Mouse (Mus musculus): ENCODE measurements around the gene Zfp691. TPM values are rescaled to one million over a fixed set of nuclear protein-coding genes. Genes with fewer than 3 reads are reported as not detected.

Gene Zfp691
- total RNA-seq, 4 experiments from 2014 or later = 5.8 to 10.9 (median 7.5) TPM

DNA sequence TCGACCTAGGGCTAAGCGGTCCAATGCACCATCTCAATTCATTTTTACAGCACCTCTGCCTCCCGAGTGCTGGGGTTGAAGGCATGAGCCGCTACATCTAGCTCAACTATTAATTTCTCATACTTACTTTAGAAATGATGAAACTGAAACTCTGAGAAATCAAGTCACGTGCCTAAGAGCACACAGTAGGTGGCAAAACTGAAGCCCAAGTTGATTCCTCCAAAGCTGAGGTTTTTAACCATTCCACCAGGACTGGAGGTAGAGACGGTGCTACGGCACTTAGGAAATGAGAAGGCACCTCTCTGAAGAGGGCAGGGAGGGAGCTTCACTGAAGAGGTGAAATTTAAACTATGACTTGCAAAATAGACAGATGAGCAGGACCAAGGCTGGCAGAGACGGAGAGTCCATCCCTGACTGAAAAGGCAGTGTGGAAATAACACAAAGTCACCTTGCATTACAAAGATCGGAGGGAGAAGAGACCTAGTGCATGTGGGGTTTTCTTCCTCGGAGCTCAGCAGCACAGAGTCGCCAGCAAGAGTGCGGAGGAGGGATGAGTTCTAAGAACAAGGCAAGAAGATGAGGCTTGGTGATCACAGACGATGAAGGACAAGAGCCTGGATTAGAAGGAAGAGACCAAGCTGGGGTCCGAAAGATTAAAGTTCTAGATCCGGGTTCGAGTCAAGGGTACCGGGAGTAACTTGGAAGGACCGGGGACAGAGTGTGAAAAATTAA lies 910 bp downstream of the Zfp691 start:
- no peak for DNase-seq (ENCODE audit: low spot score in 2 of 2)

DNA sequence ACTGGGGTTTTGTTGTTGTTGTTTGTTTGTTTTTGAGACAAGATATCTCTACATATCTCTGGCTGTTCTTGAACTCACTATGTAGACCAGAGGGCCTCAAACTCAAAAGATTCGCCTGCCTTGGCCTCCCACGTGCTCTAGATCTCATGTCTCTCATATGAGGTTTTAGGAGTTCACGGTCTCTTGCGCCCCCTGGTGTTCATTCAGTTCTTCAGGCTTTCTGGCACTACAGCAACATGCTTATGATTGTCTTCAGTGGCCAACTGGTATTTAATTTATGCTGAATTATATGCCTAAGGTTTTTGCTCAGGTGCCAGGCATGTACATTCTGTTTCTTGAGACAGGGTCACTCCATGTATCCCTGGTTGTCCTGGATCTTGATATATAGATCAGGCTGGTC lies 6.3 kb downstream of the Zfp691 start:
- peak; percentile 82 to 93 for DNase-seq (ENCODE audit: low spot score in 2 of 2)

DNA sequence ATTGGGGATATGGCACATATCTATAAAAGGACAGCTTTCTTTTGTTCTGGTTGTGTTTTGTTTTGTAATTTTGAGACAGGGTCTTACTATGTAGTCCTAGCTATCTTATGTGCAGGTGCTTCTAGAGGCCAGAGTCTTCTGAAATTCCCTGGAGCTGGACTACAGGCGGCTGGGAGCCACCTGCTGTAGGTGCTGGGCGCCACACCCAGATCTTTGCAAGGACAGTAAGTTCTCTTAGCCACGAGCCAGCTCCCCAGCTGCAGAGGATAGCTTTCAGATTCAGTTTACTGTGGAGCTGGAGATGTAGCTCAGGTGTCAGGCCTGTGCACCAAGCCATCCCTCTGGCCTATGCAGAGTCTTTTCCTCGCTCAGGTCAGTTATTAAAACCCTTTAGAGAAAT lies 6.9 kb downstream of the Zfp691 start:
- no peak for DNase-seq (ENCODE audit: low spot score in 2 of 2)

DNA sequence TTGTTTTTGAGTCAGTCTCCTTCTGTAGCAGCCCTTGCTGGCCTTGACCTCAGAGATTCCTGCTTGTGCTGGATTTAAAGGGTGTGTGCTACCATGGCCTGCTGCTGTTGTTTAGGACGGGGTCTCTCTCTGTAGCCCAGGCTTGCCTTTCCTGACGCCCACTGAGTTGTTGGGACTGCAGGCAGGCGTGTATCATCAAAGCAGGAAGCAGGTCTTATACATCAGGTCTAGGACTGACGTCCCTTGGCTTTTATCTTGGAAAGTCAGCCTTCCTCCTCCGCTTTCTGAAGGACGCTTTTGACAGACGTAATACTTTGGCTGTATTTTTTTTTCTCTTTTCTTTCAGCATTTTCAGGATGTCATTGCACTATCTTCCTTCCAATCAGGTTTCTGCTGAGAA lies 8.1 kb downstream of the Zfp691 start:
- DNase-seq (ENCODE audit: low spot score in 2 of 2) = no peak

DNA sequence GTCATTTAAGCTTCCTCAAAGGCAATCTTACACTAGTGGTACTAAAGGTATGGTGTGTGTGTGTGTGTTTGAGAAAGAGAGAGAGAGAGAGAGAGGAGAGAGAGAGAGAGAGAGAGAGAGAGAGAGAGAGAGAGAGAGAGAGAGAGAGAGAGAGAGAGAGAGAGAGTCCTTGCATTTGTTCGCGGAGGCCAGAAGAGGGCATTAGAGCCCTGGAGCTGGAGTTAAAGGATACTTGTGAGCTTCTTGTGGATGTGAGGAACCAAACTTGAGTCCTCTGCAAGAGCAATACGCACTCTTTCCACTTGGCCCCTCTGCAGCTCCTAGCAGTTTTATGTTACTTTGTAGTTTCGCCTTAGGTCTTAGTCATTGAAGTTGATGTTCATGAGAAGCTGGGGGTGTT lies 11.0 kb downstream of the Zfp691 start:
- DNase-seq (ENCODE audit: low spot score in 2 of 2) = no peak

DNA sequence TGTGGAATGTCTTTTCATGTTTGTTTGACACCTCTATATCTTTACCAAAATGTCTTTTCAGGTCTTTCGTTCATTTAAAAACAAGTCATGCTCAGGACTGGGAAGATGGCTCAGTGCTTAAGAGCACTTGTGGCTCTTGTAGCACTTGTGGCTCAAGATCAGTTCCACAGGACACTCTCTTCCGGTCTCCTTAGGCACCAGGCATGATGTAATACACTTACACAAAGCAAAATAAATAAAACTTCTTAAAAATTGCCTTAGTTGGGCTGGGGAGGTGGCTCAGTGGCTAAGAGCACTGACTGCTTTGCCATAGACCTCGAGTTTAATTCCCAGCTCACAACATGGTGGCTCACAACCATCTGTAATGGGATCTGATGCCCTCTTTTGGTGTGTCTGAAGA lies 12.6 kb downstream of the Zfp691 start:
- DNase-seq (ENCODE audit: low spot score in 2 of 2) = no peak

DNA sequence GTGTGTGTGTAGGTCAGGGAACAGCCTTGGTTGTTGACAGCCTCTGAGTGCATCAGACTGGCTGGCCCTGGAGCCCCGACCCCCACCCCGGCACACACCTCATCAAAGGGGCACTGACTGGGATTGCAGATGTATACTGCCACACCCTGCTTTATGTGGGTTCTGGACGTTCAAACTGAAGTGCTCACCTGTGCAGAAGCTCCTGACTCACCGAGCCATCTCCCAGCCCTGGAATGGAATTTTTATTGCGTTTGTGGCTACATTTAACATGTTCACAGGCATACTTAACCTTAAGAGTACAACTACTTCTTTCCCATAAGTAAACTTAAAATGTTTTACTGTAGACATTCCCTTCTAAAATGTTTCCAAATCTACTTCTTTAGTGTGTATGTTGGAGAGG lies 16.1 kb downstream of the Zfp691 start:
- DNase-seq (ENCODE audit: low spot score in 2 of 2) = no peak

DNA sequence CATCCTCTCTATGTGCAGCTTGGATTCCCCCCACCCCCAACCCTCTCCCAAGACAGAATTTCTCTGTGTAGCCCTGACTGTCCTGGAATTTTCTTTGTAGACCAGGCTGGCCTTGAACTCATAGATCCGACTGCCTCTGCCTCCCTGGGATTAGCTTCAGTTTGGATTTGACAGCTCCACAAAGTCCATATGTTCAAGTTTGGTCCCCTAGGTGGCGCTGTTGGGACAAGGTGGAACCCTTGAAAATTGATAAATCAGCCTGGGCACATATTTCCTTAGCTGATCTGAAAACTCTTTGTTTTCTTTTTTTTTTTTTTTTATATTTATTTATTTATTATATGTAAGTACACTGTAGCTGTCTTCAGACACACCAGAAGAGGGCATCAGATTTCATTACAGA lies 16.8 kb downstream of the Zfp691 start:
- peak in 1 of 2 experiments; percentile 55 for DNase-seq (ENCODE audit: low spot score in 2 of 2)

DNA sequence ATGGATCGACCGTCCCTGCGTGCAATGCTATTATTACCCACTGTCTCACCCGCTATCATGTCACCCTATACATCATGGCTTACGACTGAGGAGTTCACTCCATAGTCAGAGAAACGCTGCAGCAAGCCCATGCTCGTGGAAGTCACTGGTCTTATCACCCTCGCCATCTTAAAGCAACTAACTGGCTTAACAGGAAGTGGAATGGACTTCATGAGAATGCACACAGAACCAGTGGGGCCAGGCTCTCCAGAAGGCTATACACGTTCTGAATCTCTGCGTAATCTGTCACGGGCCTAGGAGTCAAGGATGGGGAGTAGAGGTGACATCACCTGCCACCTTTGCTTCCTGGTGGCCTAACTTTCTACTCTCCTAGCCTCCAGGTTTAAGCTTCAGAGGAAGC lies 25.3 kb downstream of the Zfp691 start:
- DNase-seq (ENCODE audit: low spot score in 2 of 2) = no peak

DNA sequence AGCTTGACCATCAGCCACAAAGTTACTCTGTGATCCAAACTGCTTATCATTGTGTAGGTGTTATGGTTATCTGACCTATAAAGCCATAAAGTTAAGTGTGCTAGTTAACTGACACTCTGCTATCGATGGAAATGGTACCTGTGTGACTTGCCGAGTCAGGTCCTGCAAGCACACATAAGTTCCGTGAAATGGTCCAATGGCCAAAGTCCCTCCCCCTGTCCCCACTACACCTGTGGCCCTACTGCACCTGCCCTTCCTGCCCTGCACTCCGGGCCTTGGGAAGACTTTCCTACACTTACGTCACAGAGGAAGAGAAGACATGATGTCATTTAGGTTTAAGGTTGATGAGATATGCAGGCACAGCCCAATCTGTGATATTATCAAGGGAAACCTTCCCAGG lies 26.6 kb downstream of the Zfp691 start:
- DNase-seq (ENCODE audit: low spot score in 2 of 2) = no peak

DNA sequence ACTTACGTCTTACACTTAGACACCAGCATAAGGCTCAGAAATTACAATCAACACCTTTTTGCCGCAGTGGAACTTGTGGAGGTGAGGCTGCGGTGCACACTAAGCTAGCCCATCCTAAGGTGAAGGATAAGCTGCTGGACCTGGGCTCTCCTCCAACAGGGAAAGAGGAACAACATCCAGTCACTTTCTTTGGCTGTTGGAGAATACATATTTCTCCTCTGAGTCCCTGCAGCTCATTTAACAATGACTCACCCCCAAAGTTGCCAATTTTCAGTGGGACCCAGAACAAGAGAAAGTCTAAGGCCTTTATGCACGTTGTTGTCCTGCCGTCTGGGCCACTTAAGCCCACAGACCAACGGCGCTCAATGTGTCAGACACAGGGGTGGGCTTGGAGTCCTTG lies 27.2 kb downstream of the Zfp691 start:
- no peak for DNase-seq (ENCODE audit: low spot score in 2 of 2)

DNA sequence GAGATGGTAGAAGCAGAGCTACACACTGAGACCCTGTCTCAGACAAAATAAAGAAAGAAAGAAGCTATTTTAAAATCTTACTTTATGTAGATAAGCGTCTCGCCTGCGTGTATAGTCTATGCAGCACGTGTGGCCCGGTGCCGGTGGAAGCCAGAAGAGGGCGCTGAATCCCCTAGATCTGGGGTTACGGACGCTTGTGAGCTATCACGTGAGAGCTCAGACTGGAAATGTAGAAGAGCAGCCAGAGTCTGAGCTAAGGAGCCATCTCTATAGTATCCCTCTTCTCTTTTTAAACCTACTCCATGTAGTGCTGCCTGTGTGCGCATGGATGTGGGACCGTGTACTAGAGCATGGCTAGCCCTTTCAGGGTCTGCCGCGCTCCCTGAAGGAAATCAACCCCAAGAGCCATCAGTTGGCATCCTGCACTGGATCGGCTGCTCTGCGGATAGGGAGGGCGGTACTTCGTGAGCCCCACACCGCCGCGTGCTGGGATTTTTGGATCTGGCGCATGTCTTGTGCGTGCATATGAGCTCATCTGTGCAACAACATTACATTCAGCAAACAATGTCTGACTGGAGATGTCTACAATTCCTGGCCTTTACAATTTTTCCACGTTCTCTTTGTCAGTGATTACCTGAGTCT lies 31.6 kb downstream of the Zfp691 start:
- peak in 1 of 2 experiments; percentile 39 for DNase-seq (ENCODE audit: low spot score in 2 of 2)

DNA sequence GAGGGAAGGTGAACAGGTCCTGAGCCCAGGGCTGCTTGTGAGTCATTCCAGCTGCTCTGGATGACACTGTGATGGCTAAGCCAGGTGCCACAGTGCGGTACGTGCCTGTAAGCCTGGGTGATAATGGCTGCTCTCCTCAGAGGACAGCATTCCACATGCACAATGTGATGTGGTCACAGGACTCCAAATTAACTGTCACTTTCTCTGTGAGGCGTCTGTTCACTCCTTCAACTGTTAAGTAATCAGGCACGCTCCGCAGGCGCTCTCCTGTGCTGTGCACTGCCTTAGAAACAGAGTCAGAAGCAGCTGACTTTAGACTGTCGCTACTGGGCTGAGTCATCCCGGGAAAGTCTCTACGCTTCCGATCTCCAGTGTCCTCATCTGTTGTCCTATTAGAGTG lies 32.8 kb downstream of the Zfp691 start:
- peak in 1 of 2 experiments; percentile 28 for DNase-seq (ENCODE audit: low spot score in 2 of 2)

DNA sequence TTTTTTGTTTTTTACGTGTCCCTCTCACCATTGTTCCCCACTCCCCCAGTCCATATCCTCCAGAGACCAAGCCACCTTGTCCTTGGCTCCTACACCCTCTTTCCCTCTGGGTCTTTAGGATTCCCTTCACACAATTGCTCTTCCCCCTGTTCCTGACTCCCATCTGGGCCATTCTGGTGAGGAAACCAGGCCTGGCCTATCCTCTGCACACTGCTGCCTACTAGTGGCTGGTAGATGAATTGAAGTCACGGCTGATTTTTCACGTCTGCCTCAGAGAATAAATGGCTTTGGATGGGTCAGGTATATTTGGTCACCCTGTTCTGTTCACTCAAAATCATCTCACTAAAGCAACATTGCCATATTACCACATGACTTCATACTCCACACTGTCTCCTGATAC lies 33.9 kb downstream of the Zfp691 start:
- DNase-seq (ENCODE audit: low spot score in 2 of 2) = no peak

DNA sequence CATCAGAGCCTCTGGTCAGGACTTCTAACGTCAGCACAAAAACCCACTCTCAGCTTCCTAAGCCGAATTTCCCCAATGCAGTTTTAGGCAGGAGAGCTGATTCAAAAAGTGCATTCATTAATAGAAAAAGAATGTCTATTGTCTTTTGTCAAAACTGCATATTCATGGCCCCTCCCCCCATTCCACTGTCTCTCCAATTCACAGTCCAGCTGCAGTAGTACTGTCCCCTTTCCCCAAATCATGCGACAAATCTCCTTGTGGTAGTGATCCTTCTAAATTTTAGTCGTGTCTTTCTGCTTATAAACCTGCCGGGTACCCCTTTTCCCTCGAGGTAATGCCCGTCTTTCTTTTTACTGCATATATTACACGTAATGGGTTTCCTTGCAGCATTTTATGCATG lies 35.2 kb downstream of the Zfp691 start:
- DNase-seq (ENCODE audit: low spot score in 2 of 2) = no peak

DNA sequence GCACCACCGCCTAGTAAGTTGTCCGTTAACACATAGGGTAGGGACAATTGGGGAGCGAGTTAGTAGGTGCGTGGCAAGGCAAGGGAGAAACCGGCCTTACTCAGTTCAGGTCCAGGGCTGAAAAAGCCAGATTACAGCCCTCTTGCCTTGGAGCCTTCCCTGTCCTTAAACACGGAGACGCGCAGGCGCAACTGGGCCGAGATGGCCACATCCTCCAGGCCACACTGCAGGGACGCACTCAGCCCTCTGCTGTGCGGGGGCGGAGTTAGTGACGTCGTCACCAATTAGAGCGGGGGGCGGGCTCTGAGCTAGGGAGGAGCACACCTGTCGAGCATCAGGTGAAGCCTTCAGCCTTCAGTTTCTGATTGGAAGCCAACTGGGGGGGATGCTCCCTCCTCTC lies 35.8 kb downstream of the Zfp691 start:
- DNase-seq (ENCODE audit: low spot score in 2 of 2) = peak; percentile 60 to 61

DNA sequence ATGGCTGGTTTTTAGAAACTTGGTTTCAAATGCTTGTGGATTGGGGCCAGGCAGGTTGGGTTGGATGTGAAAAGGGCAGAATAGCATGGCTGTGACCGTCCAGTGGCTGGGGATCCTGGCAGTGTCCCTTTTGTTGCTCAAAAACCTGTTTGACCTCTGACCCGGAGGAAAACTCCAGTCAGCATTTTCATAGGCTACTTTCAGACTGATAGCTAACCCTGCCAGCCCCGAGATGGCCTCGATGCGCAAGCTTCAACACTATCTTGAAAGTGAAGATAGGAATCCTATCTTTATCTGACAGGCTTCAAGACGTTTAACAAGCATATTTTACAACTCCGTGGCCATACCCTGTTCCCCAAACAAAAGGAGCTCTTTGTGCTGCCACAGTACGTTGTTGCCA lies 36.7 kb downstream of the Zfp691 start:
- DNase-seq (ENCODE audit: low spot score in 2 of 2) = no peak

DNA sequence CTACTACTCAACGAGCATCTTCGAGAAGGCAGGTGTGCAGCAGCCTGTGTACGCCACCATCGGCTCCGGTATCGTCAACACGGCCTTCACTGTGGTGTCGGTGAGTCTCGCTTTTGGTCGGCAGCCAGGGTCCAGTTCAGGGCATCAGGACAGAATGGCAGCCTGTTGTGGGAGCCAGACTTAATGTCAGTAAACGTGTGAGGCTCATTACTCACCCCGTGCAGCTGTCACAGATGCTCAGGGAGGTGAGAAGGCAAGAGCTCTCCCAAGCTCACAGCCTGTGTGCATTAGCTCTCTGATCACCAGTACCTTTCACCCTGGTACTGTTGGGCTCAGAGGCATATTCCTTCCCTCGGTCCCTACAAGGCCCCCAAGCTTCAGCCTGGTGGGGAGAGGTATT lies 40.1 kb downstream of the Zfp691 start:
- no peak for DNase-seq (ENCODE audit: low spot score in 2 of 2)

DNA sequence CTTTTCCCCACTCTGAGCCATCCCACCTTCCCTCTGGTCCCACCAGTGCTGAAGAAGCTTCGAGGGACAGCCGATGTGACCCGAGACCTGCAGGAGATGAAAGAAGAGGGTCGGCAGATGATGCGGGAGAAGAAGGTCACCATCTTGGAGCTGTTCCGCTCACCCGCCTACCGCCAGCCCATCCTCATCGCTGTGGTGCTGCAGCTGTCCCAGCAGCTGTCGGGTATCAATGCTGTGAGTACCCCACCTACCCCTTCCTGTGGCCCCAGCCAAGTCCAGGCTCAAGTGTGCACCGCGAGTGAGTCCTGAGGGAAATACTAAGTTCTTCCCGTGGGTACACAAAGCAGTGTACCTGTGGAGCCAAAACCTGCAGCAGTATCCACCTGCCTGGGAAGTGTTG lies 40.7 kb downstream of the Zfp691 start:
- no peak for DNase-seq (ENCODE audit: low spot score in 2 of 2)

DNA sequence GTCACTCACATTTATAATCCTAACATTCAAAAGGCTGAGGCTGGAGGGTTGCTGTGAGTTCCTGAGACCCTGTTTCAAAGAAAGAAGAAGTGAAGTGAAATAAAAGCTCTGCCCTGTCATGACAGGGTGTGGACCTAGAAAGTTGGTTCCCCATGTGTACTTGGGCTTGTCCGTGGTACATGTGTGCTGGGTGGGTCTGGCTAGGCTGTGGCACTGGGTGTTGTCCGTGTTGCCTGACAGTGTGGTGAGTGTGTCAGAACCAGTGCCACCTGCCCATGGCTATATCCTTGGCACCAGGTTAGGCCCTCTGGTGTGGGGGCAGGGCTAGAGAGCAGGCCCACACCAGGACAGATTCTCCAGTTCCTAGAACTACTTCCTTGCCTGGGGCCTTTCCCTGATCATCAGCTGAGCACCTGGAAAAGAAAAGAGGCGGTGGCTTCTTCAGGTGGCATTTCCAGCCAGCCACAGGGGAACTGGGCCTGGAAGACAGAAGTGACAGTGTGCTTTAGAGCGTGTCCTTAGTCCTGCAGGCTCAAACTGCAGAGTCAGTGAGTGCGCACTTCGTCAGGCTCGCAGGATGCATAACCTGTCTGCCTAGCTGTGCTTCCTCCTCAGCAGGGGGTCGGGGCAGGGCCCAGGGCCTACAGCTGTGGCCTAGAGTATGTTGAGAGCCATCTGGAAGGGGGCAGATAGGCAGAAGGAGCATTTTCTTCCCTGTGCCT lies 42.6 kb downstream of the Zfp691 start:
- no peak for DNase-seq (ENCODE audit: low spot score in 2 of 2)

DNA sequence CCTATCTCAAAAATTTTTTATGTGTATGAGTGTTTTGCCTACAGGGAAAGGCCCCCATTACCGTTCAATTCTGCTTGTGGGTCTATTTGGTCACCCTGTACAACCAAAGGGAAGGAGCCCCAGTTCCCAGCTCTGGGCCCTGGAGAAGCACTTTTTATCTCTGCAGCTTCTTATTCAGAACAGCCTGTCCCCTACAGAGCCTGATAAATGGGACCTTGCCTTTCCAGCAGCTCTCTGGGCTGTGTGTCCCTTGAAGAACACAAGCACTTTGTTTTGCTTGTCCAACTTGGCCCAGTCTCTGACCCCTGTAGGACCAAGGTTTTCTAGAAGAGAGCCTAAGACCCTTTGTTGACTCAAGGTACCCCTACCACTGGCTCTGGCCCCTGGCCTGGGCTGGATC lies 44.9 kb downstream of the Zfp691 start:
- DNase-seq (ENCODE audit: low spot score in 2 of 2) = no peak

DNA sequence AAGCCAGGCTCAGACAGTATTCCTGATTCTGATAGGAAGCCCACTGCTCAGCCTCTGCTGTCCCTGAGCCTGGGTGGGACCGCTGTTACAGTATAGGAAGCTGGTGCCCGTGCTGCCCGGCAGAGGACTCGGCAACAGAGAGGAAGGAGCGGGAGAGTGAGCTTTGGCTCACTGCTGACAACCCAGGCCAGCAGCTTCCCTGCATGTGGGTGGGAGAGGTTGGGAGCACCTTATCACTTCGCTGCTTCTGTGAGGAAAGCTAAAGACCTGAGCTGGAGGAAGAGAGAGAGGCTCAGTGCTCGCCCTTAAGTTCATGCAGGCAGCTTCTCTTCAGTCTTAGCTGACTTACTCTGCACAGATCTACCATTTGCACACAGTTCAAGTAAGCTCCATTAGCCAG lies 45.4 kb downstream of the Zfp691 start:
- DNase-seq (ENCODE audit: low spot score in 2 of 2) = no peak

DNA sequence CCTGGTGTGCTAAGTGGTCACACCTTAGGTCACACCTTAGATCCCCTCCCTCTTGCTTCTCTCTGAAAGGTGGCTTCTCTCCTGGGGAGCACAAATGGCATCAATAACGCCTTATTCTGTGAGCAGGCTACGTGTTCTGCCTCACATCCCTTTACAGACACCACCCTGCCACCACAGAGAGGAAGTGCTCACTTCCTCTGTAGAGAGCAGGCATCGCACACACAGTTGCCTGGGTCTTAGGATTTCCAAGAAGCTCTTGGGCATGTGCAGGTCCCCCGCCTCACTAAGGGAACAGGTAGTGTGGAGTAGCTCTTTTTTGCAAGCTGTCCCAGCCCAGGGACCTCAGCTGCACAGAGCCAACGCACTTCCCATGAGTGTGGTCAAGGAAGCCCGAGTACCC lies 46.8 kb downstream of the Zfp691 start:
- no peak for DNase-seq (ENCODE audit: low spot score in 2 of 2)
